Mouse (Mus musculus): ENCODE results near the gene Gm14226.

DNA sequence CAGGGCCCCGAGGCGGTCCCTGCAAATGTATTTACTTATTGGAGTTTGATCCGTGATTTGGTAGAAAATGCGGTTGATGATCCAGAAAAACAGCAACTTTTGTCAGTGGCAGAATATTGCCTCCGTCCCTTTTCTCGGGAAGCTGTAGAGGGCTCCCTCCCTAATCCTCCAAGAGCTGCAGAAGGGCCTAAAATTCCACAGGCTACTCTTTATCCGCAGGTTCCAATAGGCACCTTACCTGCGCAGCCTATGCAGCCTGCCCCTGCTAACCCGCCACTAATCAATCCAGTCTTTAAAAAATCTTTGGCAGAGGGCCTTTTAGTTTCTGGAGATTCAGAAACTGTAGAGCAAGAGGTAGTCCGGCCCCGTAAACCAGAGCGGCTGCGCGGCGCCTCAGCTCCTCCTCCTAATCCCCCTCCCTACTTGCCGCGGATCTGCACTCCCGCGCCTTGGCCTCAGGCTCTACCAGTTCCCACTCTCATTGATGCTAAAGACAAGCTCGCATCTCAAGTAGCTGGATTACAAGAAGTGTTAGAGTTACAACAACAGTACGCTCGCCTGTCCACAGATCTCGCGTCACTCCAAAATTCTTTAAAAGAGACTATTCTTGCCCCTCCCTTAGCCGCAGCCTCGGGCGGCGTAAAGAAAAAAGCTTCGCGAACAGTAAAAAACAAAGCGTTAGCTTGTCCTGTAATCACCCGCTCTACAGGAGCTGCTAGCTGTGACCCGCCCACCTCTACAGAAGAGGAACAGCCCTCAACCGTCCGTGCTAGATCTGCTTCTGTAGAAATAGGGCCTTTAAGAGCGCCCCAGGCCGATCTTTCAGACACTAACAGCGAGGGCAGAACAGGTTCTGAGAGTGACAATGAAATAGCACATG is 936 bp downstream of the Gm14226 start:
- TF ChIP-seq CTCF (IDR thresholded peaks at IDR 0.05; ENCODE audit: control insufficient read depth, insufficient read depth, insufficient read length) (no peak), MYOG (IDR thresholded peaks at IDR 0.05; ENCODE audit: control insufficient read depth, extremely low read depth, insufficient read length) (no peak)

Data from C2C12 (cell line).